Mouse (Mus musculus): ENCODE results near the gene Gtf3c2.

DNA sequence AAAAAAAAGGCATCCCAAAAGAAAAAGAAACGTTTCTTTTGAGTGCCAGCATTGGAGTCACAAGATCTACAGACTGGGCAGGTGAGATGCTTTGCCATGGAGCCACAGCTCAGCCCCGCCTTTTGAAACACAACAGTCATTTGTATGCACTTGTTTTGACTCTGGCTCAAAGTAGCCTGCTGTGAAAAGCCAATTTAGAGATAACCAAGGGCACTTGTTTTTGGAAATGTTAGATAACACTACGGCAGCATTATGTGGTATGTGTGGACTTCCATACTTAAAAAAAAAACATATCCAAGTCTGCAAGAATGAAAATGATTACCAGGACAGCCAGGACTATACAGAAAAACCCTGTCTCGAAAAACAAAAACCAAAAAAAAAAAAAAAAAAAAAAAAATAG is 3.7 kb upstream of the Gtf3c2 start:
- TF ChIP-seq CTCF (IDR thresholded peaks at IDR 0.05; ENCODE audit: insufficient read depth, low read length), result no peak
- no peak for TF ChIP-seq POLR2A (IDR thresholded peaks at IDR 0.05; ENCODE audit: borderline replicate concordance, extremely low read depth, low read depth, low read length)
